Mouse (Mus musculus) heart, embryonic 10.5 days (tissue): ENCODE data around the gene Tpm4. TPM values are rescaled to one million over a fixed set of nuclear protein-coding genes. Genes with fewer than 3 reads are reported as not detected.

ENCODE experiments used
- DNase-seq: peaks from one replicate; pipeline ENCODE4 v3.0.0-alpha.2; 2017; ENCODE audit warnings: low spot score
- H3K27ac ChIP-seq: fragments of 300-500 bp; sonication (generic); 2 replicates; pipeline ENCODE4 v1.5.1; 2016; ENCODE audit warnings: mild to moderate bottlenecking
- H3K27me3 ChIP-seq: fragments of 300-500 bp; sonication (generic); 2 replicates; pipeline ENCODE4 v1.6.1; 2016; ENCODE audit warnings: mild to moderate bottlenecking; ENCODE audit not compliant: poor library complexity, insufficient read depth, severe bottlenecking
- H3K36me3 ChIP-seq: fragments of 300-500 bp; sonication (generic); 2 replicates; pipeline ENCODE4 v1.6.1; 2016; ENCODE audit warnings: mild to moderate bottlenecking, moderate library complexity
- H3K4me1 ChIP-seq: fragments of 300-500 bp; sonication (generic); 2 replicates; pipeline ENCODE4 v1.6.1; 2016; ENCODE audit warnings: mild to moderate bottlenecking
- H3K4me3 ChIP-seq: fragments of 300-500 bp; sonication (generic); 2 replicates; pipeline ENCODE4 v1.5.1; 2016; ENCODE audit warnings: mild to moderate bottlenecking, moderate library complexity
- H3K9me3 ChIP-seq: fragments of 300-500 bp; sonication (generic); 2 replicates; pipeline ENCODE4 v1.6.1; 2016; ENCODE audit warnings: mild to moderate bottlenecking, moderate library complexity
- WGBS: fragments of 180-500 bp; shearing (Covaris S2); methylation state at CpG from one replicate; pipeline ENCODE4 v1.1.7; 2016; 5-methylcytosine and 5-hydroxymethylcytosine counted together
- polyA plus RNA-seq: library from polyadenylated mRNA; unstranded; fragments of >200 nt; fragmentation: Nextera tagmentation; extraction: Ambion mirVana; gene quantifications from 2 replicates; pipeline ENCODE4 v1.2.1, GENCODE M21; 2016

Gene Tpm4
- polyA plus RNA-seq, 1 experiment from 2014 or later = 556 TPM

DNA sequence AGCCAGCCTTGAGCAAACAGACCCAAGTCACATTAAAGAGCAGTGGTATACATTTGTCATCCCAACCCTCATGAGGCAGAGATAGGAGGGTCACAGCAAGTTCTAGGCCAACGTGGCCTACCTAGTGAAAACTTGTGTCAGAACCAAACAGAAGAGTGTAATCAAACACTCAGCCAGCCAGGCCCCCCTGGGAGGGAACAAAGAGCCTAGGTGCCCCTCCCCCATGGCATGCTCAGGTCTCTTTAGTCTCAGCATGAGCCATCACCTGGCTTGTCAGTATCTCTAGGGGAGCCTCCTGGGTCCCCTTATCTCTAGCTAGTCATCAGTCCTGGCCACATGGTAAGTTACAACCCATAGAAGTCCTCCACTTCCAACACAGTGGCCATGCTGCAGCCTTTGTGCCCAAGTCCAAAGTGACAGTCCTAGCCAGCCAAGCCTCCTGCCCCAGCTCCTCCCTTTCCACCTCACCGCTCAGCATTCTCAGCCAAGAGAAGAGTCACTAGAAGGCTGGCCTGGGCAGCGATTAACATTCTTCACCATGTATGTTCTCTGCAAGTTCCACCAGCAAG is 35.0 kb downstream of the Tpm4 start:
- Histone ChIP-seq H3K4me1 (no peaks in the 10 kb centered on the region), H3K4me3 (no peak overlapping the region), H3K36me3 (peaks cover 87% of the 10 kb centered on the region), H3K27me3 (no peaks in the 10 kb centered on the region), H3K9me3 (no peaks in the 10 kb centered on the region), H3K27ac (no peak overlapping the region)
- 65% methylated on average over 3 of the region's 3 CpGs for WGBS
- DNase-seq = no peak

DNA sequence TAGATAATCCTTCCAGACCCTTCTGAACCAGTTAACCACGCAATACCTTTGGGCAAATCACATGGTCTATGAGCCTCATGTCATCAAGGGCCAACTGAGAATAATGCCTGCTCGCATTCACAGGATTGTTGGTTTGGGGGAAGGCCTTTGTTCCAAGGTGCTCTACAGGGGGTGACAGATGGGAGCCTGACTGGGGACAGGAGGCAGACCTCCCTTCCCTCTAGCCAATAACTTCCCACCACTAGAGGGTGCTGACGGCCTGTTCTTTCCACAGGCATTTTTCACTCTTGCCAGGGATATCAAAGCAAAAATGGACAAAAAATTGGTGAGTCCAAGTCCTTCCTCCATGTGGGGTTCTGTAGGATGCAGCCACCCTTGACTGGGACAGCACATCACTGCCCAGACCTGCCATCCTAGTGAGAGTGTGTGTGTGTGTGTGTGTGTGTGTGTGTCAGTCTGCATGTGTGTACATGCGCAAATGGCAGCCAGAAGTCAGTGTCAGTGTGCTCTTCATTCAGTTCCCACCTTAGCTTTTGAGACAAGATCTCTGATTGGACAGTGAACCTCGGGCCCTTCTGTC is 42.7 kb downstream of the Tpm4 start:
- Histone ChIP-seq H3K27ac (no peak overlapping the region), H3K36me3 (peaks cover 92% of the 10 kb centered on the region), H3K27me3 (no peaks in the 10 kb centered on the region), H3K4me1 (no peaks in the 10 kb centered on the region), H3K4me3 (no peak overlapping the region), H3K9me3 (no peaks in the 10 kb centered on the region)
- 64% methylated on average over 5 of the region's 5 CpGs for WGBS
- no peak for DNase-seq

DNA sequence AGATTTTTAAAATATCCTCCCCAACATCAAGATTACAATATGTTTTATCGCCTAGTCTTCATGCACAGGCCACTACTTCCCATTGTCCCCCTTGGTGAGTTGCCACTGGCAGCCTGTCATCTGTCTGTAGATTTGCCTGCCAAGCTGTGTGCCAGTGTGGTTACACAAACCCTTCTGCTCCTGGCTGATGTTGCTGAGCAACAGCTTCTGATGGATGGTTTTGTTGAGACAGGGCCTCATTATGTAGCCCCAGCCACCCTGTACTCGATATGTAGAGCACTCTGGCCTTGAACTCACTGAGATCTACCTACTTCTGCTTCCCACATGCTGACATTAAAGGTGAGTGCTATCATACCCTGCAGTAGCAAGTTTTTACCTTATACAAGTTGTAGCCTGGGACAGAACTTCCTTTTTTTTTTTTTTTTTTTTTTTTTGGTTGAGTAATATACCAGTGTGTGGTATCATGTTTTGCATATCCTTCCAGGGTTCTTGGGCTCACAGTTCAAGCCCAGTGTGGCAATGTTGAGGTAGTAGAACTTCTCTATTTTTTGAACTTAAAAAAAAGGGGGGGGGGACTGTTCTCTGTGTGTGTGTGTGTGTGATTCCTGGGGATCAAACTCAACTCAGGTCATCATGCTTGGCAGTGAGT is 48.9 kb downstream of the Tpm4 start:
- 81% methylated on average over 2 of the region's 2 CpGs for WGBS
- H3K27me3 ChIP-seq = no peaks in the 10 kb centered on the region
- no peaks in the 10 kb centered on the region for H3K9me3 ChIP-seq
- DNase-seq = no peak
- peaks cover 30% of the 10 kb centered on the region for H3K36me3 ChIP-seq
- no peak overlapping the region for H3K27ac ChIP-seq
- no peaks in the 10 kb centered on the region for H3K4me1 ChIP-seq
- no peak overlapping the region for H3K4me3 ChIP-seq

DNA sequence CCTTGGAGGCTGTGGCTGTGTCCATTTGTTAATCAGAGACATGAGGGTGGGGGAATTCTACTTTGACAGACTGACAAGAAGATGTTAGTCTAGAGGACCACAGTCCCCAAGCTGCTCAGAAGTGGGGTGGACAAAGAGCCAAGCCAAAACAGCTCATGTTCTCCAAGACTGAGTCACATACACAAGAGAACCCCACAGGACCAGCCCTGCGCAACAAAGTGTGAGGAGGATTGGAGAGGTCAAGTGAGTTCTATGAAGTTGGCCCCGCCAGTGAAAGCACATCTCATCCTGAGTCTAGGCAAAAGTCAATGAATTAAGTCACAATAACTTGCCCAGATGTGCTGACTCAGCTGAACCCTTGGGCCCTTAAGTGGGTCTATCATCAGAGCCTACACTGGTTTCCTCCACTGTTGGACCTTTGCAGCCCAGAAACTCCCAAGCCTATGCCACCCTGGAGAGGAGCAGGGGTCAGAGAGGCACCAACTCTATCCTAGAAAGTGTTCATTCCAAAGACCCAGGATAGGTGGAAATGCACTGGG is 53.1 kb downstream of the Tpm4 start:
- H3K9me3 ChIP-seq = no peaks in the 10 kb centered on the region
- DNase-seq = no peak
- H3K27ac ChIP-seq = no peak overlapping the region
- H3K4me3 ChIP-seq = no peak overlapping the region
- H3K36me3 ChIP-seq = no peaks in the 10 kb centered on the region
- H3K27me3 ChIP-seq = no peaks in the 10 kb centered on the region
- H3K4me1 ChIP-seq = no peaks in the 10 kb centered on the region
- WGBS = 84% methylated on average over 2 of the region's 2 CpGs

DNA sequence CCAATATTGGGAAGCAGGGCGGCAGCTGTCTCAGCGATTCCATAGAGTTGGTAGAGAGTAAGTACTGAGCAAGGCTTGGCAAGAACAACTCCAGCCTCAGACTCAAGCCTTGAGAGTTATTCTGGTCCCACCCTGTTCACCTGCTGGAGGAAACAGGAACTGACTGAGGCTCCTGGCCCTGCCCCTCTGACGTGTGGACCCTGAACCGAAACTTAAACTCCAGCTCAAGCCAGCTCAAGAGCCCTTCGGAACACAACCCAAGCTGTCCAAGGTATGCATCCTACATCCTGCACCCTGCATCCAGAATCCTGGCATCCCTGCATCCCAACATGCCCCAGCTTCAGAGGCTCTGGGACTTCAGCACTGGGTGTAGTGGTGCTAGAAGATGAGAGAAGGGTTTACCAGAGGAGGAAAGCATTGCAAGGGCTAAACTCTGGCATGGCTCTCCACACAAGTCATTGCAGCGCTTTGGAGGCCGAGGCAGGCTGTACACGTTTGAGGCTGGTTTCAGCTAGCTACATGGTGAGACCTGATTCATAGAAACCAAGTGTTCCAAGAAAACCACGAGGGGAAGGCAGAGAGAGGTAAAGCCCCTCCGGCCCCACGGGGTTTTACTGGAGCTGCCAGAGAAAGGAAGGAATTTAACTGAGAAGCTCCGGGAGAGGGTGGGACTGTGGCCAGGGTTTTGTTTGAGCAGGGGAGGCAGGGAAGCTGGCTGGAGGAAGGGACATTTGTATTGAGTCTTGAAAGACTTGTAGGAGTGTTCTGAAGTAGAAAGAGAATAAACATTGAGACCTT is 54.8 kb downstream of the Tpm4 start, which contains the start of gene Hsh2d:
Gene Hsh2d (plus strand): TSS at position 222 of the 798 bp plus-strand sequence.
- no peak for DNase-seq
- no peaks in the 10 kb centered on the region for H3K36me3 ChIP-seq
- 71% methylated on average over 12 of the region's 12 CpGs for WGBS
- no peaks in the 10 kb centered on the region for H3K9me3 ChIP-seq
- no peak within 1 kb of the TSS for H3K4me3 ChIP-seq
- H3K27me3 ChIP-seq = no peaks in the 10 kb centered on the region
- no peaks in the 10 kb centered on the region for H3K4me1 ChIP-seq
- no peak within 1 kb of the TSS for H3K27ac ChIP-seq

DNA sequence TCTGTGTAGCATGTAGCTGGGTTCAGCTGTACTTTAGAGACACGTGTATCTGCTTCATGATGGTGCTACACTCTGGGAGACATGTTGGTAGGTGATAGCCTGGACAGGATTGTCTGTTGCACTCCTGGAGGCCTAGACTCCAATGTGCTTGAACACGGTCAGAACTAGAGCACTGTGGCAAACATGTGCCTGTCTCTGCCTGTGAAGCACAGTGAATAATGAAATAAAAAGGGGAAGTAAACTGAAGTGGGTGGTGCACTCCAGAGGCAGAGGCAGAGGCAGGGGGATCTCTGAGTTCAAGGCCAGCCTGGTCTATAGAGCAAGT is 55.4 kb downstream of the Tpm4 start:
- Histone ChIP-seq H3K27ac (no peak overlapping the region), H3K4me3 (no peak overlapping the region), H3K36me3 (no peaks in the 10 kb centered on the region), H3K9me3 (no peaks in the 10 kb centered on the region), H3K27me3 (no peaks in the 10 kb centered on the region), H3K4me1 (no peaks in the 10 kb centered on the region)
- no peak for DNase-seq
- 81% methylated on average over 2 of the region's 2 CpGs for WGBS

DNA sequence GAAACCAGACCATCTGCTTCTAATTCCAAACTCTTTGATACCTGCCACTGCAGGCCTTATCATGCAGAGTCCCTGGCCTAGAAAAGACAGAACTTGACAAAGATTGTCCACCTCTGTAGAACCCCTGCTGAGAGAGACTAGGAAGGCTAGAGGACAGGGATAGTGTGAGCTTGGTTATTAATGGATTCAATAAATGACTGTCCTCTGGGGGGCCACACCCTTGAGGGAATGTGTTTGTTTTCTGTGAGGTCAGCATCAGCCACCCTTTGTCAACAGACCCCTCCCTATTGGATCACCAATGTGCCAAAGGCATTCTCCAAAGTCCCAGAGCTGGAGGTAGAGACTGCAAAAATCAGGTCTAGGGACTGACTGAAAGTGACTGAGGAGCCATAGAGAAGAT is 57.3 kb downstream of the Tpm4 start:
- Histone ChIP-seq H3K27me3 (no peaks in the 10 kb centered on the region), H3K9me3 (no peaks in the 10 kb centered on the region), H3K4me3 (no peak overlapping the region), H3K36me3 (no peaks in the 10 kb centered on the region), H3K27ac (no peak overlapping the region), H3K4me1 (no peaks in the 10 kb centered on the region)
- DNase-seq = no peak

DNA sequence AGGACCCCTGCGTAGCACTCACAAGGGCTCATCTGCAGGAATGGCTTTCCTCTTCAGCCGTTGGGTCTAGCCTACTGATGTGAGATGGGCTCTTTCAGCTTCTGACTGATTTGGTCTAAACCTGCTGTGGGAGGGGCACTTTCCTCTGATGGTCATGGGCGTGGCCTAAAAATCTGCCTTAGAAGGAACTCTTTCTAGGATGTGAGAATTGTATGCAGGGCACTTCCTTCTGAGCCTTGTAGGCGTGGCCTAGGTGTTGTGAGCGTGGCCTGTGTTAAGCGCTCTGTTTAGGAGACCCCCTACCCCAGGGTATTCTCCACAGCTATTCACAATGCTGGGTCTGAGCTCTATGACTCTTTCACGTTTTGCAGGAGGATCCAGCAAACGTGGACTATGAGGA is 63.2 kb downstream of the Tpm4 start:
- Histone ChIP-seq H3K27me3 (no peaks in the 10 kb centered on the region), H3K36me3 (no peaks in the 10 kb centered on the region), H3K27ac (no peak overlapping the region), H3K4me1 (no peaks in the 10 kb centered on the region), H3K4me3 (no peak overlapping the region), H3K9me3 (peaks cover 11% of the 10 kb centered on the region)
- DNase-seq = no peak
- 49% methylated on average over 8 of the region's 8 CpGs for WGBS

Other genes with a start within 250 kb of the Tpm4 start
- 2.5 and 3.6 TPM in 2 replicates for gene Zfp882, start 226.4 kb upstream of the Tpm4 start, polyA plus RNA-seq
- gene Zfp617, start 226.3 kb upstream of the Tpm4 start, polyA plus RNA-seq = 29.4 and 31.3 TPM in 2 replicates
- gene Zfp961, start 183.9 kb upstream of the Tpm4 start, polyA plus RNA-seq = 16.2 and 19.5 TPM in 2 replicates
- gene Cyp4f18, start 125.3 kb upstream of the Tpm4 start, polyA plus RNA-seq = not detected in 2 replicates
- gene Olfr372, start 93.8 kb upstream of the Tpm4 start, polyA plus RNA-seq = not detected in 2 replicates
- 0.06 TPM in 1 of 2 replicates, not detected in the other for gene Olfr373, start 51.8 kb upstream of the Tpm4 start, polyA plus RNA-seq
- not detected in 2 replicates for gene Olfr374, start 27.9 kb upstream of the Tpm4 start, polyA plus RNA-seq
- gene Rab8a, start 26.2 kb downstream of the Tpm4 start, polyA plus RNA-seq = 89.0 and 104 TPM in 2 replicates
- gene Hsh2d, start 54.7 kb downstream of the Tpm4 start, polyA plus RNA-seq = 0.13 TPM in 1 of 2 replicates, not detected in the other
- not detected in 2 replicates for gene Cib3, start 77.9 kb downstream of the Tpm4 start, polyA plus RNA-seq
- not detected in 2 replicates for gene Gm11034, start 78.7 kb downstream of the Tpm4 start, polyA plus RNA-seq
- 43.4 and 55.4 TPM in 2 replicates for gene Fam32a, start 84.8 kb downstream of the Tpm4 start, polyA plus RNA-seq
- gene Ap1m1, start 105.0 kb downstream of the Tpm4 start, polyA plus RNA-seq = 129 and 131 TPM in 2 replicates
- gene Gm10282, start 170.3 kb downstream of the Tpm4 start, polyA plus RNA-seq = 19.8 and 23.4 TPM in 2 replicates
- 12.8 and 14.1 TPM in 2 replicates for gene Klf2, start 184.1 kb downstream of the Tpm4 start, polyA plus RNA-seq